Mouse (Mus musculus) liver, adult 2 months (tissue): ENCODE results near the gene Unc45b.

ENCODE experiments used
- CTCF ChIP-seq: fragments of 200-500 bp; IDR thresholded peaks from 2 replicates; pipeline ENCODE4 v1.5.1; 2011; ENCODE audit warnings: low read depth, low read length, control low read depth
- POLR2A ChIP-seq: fragments of 200-500 bp; IDR thresholded peaks from 2 replicates; pipeline ENCODE4 v1.6.1; 2011; ENCODE audit warnings: low read length, control low read depth; ENCODE audit not compliant: insufficient read depth; ENCODE audit errors: extremely low read depth

GRCm38 (mm10) chr11:82886559-82886958 is 23.8 kb upstream of the Unc45b start:
- TF ChIP-seq CTCF, result peak; percentile 22; the same call in 1 of the 2 replicates
- no peak for TF ChIP-seq POLR2A
